Mouse (Mus musculus): ENCODE measurements around the gene Grin2a. TPM values are rescaled to one million over a fixed set of nuclear protein-coding genes. Genes with fewer than 3 reads are reported as not detected.

The Grin2a gene
- polyA plus RNA-seq, 1 experiment, result 39.1 TPM

DNA sequence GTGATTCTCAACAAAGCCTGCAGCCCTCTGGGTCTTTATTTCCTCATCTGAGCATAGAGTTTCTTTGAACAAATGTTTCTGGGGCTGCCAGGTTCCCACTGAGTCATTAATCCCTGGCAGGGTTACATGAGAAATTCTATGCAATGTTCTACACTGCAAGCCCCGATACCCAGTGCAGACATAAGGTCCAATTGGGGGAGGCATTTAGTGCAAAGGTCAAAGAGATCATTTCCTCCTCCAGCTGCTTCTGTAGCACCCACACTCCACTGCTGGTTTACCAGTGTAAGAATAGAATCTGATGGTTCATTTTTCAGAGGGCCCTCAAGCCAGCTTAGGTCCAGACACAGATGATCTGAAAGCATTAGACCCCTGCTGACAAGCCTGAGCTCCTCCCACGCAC, 14.7 kb downstream of the Grin2a start:
- H3K27ac ChIP-seq (ENCODE audit: insufficient read depth, low read length), result no peak overlapping the region

DNA sequence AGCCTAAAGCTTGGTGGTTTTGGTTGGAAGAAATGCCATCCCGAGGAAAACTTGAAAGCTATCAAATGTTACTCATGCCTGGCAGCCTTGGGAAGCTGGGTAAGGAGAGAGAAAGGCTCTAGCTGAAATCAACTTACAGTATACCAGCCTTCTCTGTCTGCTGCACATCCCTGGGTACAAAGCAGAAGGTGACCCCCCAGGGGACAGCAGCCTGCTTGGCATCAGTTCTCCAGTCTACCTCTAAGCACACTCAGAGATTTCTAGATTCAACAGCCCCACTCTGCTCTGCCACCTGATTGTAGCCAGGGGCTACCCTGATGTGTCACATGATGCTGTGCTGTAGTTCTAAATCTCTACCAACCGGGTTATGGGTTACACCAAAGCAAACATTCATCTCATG, 17.2 kb downstream of the Grin2a start:
- peaks cover 12% of the 10 kb centered on the region for H3K4me1 ChIP-seq (ENCODE audit: control insufficient read depth, insufficient read depth, low read length)
- H3K27ac ChIP-seq (ENCODE audit: insufficient read depth, low read length), result no peak overlapping the region
- no peak overlapping the region for H3K4me3 ChIP-seq (ENCODE audit: insufficient read depth, low read length)
- TF ChIP-seq POLR2A (IDR thresholded peaks at IDR 0.05; ENCODE audit: extremely low read depth, insufficient read depth, low read length) (no peak), CTCF (IDR thresholded peaks at IDR 0.05; ENCODE audit: extremely low read depth, insufficient read depth, low read length) (no peak)

More for the DNA sequence above, 14.7 kb downstream of the Grin2a start:
- Histone ChIP-seq H3K4me1 (ENCODE audit: control insufficient read depth, insufficient read depth, low read length) (peaks cover 10% of the 10 kb centered on the region), H3K4me3 (ENCODE audit: insufficient read depth, low read length) (no peak overlapping the region)
- no peak for TF ChIP-seq CTCF (IDR thresholded peaks at IDR 0.05; ENCODE audit: extremely low read depth, insufficient read depth, low read length)
- TF ChIP-seq POLR2A (IDR thresholded peaks at IDR 0.05; ENCODE audit: extremely low read depth, insufficient read depth, low read length), result no peak

DNA sequence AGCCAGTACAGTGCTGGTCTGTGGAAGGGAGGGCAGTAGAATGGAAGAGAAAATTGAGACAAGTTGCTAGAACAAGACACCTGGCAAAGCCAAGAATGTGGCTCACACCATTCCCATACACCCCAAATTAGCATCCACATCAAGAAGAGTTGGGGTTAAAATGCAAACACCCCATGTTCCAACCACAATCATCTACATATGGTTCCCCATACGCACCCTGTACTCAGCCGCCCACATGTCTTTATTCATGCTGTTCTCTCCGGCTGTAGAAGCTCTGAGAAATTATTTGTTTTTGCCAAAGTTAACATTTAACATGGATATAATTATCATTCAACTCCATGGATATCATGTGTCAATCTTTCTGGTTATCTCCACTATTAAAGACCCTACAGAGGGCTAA, 22.7 kb downstream of the Grin2a start:
- TF ChIP-seq POLR2A (IDR thresholded peaks at IDR 0.05; ENCODE audit: extremely low read depth, insufficient read depth, low read length) (no peak), CTCF (IDR thresholded peaks at IDR 0.05; ENCODE audit: extremely low read depth, insufficient read depth, low read length) (no peak)
- Histone ChIP-seq H3K27ac (ENCODE audit: insufficient read depth, low read length) (no peak overlapping the region), H3K4me1 (ENCODE audit: control insufficient read depth, insufficient read depth, low read length) (peaks cover 15% of the 10 kb centered on the region), H3K4me3 (ENCODE audit: insufficient read depth, low read length) (no peak overlapping the region)

DNA sequence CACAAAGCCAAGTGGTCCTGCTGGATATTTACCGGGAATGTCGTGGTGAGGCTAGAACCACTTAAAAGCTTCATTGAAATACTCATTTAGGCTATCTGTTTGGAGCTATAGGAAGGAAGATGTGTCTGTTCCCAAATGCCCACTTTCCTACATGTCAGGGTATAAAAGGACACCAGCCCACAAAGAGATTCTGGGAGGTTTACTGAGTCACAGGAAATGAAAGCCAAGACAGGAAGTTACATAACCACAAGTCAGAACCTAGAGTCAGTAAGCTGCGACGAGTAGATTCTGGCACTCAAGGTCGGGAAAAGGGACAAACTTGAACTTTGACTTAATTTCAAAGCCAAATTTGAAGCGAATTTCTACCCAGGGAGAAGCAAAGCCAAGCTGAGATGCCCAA, 30.9 kb downstream of the Grin2a start:
- Histone ChIP-seq H3K4me1 (ENCODE audit: control insufficient read depth, insufficient read depth, low read length) (peaks cover 4% of the 10 kb centered on the region), H3K27ac (ENCODE audit: insufficient read depth, low read length) (no peak overlapping the region), H3K4me3 (ENCODE audit: insufficient read depth, low read length) (no peak overlapping the region)
- TF ChIP-seq CTCF (IDR thresholded peaks at IDR 0.05; ENCODE audit: extremely low read depth, insufficient read depth, low read length), result no peak
- TF ChIP-seq POLR2A (IDR thresholded peaks at IDR 0.05; ENCODE audit: extremely low read depth, insufficient read depth, low read length), result no peak

DNA sequence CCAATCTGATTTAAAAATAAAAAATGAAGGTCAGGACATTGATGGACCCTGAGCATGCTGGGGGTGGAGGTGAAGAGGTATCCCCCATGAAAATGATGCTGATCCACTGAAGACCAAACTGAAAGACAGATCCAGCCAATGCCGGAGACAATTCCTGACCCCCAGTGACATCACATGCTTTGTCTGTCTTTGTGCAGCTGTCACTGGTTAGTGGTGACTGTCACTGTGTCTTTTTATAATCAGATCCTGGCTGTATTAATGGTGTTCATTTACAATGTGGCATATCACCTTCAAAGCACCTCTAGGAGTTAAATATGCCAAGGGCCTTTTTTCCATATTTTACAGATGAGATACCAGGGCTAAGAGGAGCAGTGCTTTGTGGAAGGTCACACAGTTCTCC, 32.9 kb downstream of the Grin2a start:
- Histone ChIP-seq H3K27ac (ENCODE audit: insufficient read depth, low read length) (no peak overlapping the region), H3K4me1 (ENCODE audit: control insufficient read depth, insufficient read depth, low read length) (peaks cover 6% of the 10 kb centered on the region), H3K4me3 (ENCODE audit: insufficient read depth, low read length) (no peak overlapping the region)
- TF ChIP-seq CTCF (IDR thresholded peaks at IDR 0.05; ENCODE audit: extremely low read depth, insufficient read depth, low read length), result no peak
- TF ChIP-seq POLR2A (IDR thresholded peaks at IDR 0.05; ENCODE audit: extremely low read depth, insufficient read depth, low read length), result no peak

DNA sequence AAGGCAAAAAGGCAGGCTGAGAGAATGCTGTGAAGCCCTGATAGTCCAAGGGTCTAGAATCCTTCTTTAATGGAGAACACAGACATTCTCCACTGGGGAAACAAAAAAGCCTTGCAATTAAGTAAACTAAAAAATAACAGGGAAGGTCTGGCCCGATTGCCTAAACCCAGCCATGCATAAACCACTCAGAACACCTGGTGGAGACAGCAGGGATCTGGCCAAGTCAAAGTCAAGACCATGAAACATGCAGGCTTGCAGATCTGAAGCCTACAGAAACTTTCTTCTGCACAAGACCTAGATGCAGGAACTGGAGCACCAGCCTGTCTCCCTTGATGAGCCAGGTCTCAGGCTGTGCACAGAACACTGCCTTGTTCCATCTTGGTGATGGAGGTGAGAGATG, 36.0 kb downstream of the Grin2a start:
- Histone ChIP-seq H3K27ac (ENCODE audit: insufficient read depth, low read length) (no peak overlapping the region), H3K4me1 (ENCODE audit: control insufficient read depth, insufficient read depth, low read length) (peaks cover 9% of the 10 kb centered on the region; the same call in 1 of the 2 replicates), H3K4me3 (ENCODE audit: insufficient read depth, low read length) (no peak overlapping the region)
- TF ChIP-seq POLR2A (IDR thresholded peaks at IDR 0.05; ENCODE audit: extremely low read depth, insufficient read depth, low read length) (no peak), CTCF (IDR thresholded peaks at IDR 0.05; ENCODE audit: extremely low read depth, insufficient read depth, low read length) (no peak)

DNA sequence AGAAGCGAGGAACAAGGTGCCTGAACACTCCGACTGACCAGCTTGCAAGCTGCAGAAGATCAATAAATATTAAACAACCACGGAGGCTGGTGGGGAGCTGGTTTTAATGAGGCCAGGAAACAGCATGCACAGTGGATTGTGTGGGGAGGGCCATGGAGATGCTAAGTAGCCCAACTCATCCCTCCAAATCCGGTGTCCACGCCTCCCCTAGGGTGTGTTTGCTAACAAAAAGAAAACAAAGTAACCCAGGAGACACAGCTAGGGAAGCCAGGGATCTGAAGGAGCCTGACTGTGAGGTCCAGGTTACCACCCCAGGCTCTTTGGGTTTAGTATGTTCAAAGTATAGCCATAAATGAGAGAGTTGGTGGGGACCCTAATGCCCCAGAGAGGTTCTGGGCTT, 41.1 kb downstream of the Grin2a start:
- Histone ChIP-seq H3K4me3 (ENCODE audit: insufficient read depth, low read length) (no peak overlapping the region), H3K4me1 (ENCODE audit: control insufficient read depth, insufficient read depth, low read length) (peaks cover 25% of the 10 kb centered on the region), H3K27ac (ENCODE audit: insufficient read depth, low read length) (peak overlapping the region; percentile 25; the same call in 1 of the 2 replicates)
- no peak for TF ChIP-seq POLR2A (IDR thresholded peaks at IDR 0.05; ENCODE audit: extremely low read depth, insufficient read depth, low read length)
- no peak for TF ChIP-seq CTCF (IDR thresholded peaks at IDR 0.05; ENCODE audit: extremely low read depth, insufficient read depth, low read length)

DNA sequence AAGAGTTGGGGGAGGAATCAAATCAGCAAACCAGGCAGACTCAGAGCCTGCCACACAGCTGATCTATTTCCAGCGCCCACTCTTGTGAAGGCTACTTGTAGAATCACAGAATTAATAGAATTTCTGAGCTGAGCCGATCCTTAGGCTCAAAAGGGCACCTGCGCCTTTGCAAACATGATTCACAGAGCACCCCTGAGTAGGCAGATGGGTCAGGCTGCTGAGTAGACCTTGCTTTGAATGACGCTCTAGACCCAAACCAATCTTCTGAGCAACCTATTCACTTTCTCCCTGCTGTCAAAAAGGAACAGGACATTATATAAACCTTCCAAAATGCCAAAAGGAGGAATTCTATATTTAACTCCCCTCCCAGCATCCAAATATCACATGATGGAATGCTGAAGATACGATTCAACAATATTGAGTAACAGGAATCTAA, 41.9 kb downstream of the Grin2a start:
- Histone ChIP-seq H3K27ac (ENCODE audit: insufficient read depth, low read length) (peak overlapping the region; percentile 48; the same call in 1 of the 2 replicates), H3K4me3 (ENCODE audit: insufficient read depth, low read length) (no peak overlapping the region), H3K4me1 (ENCODE audit: control insufficient read depth, insufficient read depth, low read length) (peaks cover 25% of the 10 kb centered on the region)
- no peak for TF ChIP-seq POLR2A (IDR thresholded peaks at IDR 0.05; ENCODE audit: extremely low read depth, insufficient read depth, low read length)
- no peak for TF ChIP-seq CTCF (IDR thresholded peaks at IDR 0.05; ENCODE audit: extremely low read depth, insufficient read depth, low read length)

DNA sequence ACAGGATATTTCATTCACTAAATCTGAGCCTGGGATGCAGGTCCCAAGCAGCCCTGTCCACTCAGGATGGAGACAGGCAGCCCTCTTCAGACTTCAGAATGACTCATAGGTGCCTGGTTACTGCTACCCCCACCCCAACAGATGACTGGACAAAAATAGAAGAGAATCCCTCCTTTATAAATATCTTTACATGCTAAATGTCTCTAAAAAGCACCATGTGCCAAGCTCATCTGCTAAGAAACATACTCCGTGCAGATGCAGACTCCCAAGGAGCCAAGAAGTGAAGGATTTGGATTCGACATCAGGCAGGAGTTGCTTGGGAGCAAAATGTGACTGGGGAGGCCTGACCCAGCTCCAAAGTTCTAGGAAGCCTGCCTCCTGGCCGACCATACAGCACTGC, 46.1 kb downstream of the Grin2a start:
- no peak for TF ChIP-seq POLR2A (IDR thresholded peaks at IDR 0.05; ENCODE audit: extremely low read depth, insufficient read depth, low read length)
- TF ChIP-seq CTCF (IDR thresholded peaks at IDR 0.05; ENCODE audit: extremely low read depth, insufficient read depth, low read length), result no peak
- Histone ChIP-seq H3K4me1 (ENCODE audit: control insufficient read depth, insufficient read depth, low read length) (peaks cover 19% of the 10 kb centered on the region), H3K27ac (ENCODE audit: insufficient read depth, low read length) (no peak overlapping the region), H3K4me3 (ENCODE audit: insufficient read depth, low read length) (no peak overlapping the region)

DNA sequence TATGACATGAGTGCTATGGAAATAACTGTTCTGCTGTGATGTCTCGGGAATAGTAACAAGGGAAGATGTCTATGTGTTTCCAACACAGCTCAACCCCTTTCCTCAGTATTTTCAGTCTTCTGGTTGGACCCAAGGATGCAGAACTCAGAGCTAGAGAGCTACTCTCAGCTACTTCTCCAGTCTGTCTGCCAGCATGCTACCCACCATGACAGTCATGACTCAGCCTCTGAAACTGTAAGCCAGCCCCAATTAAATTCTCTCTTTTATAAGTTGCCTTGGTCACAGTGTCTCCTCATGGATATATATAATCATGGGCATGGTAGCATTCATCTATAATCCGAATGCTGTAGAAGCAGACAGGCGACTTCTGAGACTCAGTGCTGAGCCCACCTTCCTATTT, 47.9 kb downstream of the Grin2a start:
- Histone ChIP-seq H3K4me1 (ENCODE audit: control insufficient read depth, insufficient read depth, low read length) (peaks cover 18% of the 10 kb centered on the region), H3K4me3 (ENCODE audit: insufficient read depth, low read length) (no peak overlapping the region), H3K27ac (ENCODE audit: insufficient read depth, low read length) (0 out of 2 replicates have a peak overlapping the region, but pooled peaks have one; percentile 52)
- TF ChIP-seq CTCF (IDR thresholded peaks at IDR 0.05; ENCODE audit: extremely low read depth, insufficient read depth, low read length) (no peak), POLR2A (IDR thresholded peaks at IDR 0.05; ENCODE audit: extremely low read depth, insufficient read depth, low read length) (no peak)
